Comparison of ENCODE assay signal across 8 mouse cellular contexts in the genomic region with DNA sequence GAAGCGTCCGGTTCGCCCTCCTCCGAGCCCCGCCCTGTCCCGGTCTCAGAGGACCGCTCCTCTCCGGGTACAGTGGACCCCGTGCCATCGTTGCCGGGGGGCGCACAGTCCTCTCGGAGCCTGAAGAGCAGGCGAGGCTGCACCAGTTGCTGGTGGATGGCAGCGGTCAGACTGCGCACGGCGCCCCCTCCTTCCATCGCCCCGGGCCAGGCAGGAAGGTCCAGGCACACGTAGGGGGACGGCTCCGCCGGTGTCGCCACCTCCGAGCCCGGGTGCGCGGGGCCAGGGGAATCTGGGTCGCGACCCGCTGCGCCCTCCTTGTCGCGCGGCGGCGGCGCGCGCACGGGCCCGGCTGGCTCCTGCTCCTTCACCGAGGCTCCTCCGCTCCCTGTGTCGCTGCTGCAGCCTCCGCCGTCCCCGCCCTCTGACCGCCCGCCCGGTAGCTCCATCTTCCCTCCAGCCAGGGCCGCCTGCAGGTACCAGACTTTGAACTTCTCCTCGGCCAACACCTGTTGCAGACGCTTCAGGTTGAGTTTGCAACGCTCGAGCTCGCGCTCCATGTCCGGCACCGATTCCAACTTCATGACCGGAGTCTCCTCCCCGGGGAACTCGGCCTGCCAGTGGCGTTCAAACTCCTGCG. TPM values are rescaled to one million over a fixed set of nuclear protein-coding genes. Genes with fewer than 3 reads are reported as not detected.
DNase-seq lines count a peak whose midpoint lies in the region; ATAC-seq and TF ChIP-seq lines count a peak whose summit lies in the region.

No protein-coding gene starts in this region.

- no peaks in the 10 kb centered on the region for H3K4me1 ChIP-seq in bone marrow, adult 2 months (ENCODE audit: control insufficient read depth, insufficient read depth, low read length)
- H3K4me1 ChIP-seq in heart, embryonic 12.5 days (replicated peaks), result peaks cover 16% of the 10 kb centered on the region
- H3K4me1 ChIP-seq in kidney, embryonic 15.5 days, result peaks cover 52% of the 10 kb centered on the region
- peaks cover 3% of the 10 kb centered on the region; the same call in 1 of the 2 replicates for H3K4me1 ChIP-seq in stomach, embryonic 16.5 days (ENCODE audit: control insufficient read depth, insufficient read depth, low read length)

- peaks cover 24% of the 10 kb centered on the region for H3K27me3 ChIP-seq in heart, embryonic 12.5 days (replicated peaks)
- H3K27me3 ChIP-seq in kidney, embryonic 15.5 days, result peaks cover 26% of the 10 kb centered on the region
- H3K27me3 ChIP-seq in stomach, embryonic 16.5 days (ENCODE audit: control insufficient read depth, insufficient read depth, low read length), result peaks cover 21% of the 10 kb centered on the region

- peak overlapping the region; percentile 57 for H3K4me3 ChIP-seq in bone marrow, adult 2 months (replicated peaks; ENCODE audit: control insufficient read depth, low read depth, low read length)
- H3K4me3 ChIP-seq in heart, embryonic 12.5 days, result peak overlapping the region; percentile 76
- peak overlapping the region; percentile 79 for H3K4me3 ChIP-seq in kidney, embryonic 15.5 days (replicated peaks)
- peak overlapping the region; percentile 51 for H3K4me3 ChIP-seq in stomach, embryonic 16.5 days (replicated peaks; ENCODE audit: low read length)

- peak overlapping the region; percentile 78 for H3K9ac ChIP-seq in heart, embryonic 12.5 days
- peak overlapping the region; percentile 77 for H3K9ac ChIP-seq in kidney, embryonic 15.5 days
- H3K9ac ChIP-seq in stomach, embryonic 16.5 days (ENCODE audit: low read length), result peak overlapping the region; percentile 71

- ATAC-seq in heart, embryonic 12.5 days (ENCODE audit: insufficient number of reproducible peaks, low FRiP score), result peak; percentile 40
- ATAC-seq in kidney, embryonic 15.5 days (replicated peaks; ENCODE audit: low FRiP score), result peak; percentile 31
- peak; percentile 32; the same call in 1 of the 2 replicates for ATAC-seq in stomach, embryonic 16.5 days (ENCODE audit: insufficient read depth, low FRiP score)

- peak; percentile 18 for DNase-seq in ovary, postnatal 10 days (ENCODE audit: low spot score)
- no peak for DNase-seq in ovary, adult 18-20 months (ENCODE audit: low spot score)
- DNase-seq in lung, postnatal 4 days, result peak; percentile 33 to 46
- no peak for DNase-seq in layer of hippocampus, adult 18-20 months (ENCODE audit: low spot score in 2 of 2)

- no peaks in the 10 kb centered on the region for H3K9me3 ChIP-seq in heart, embryonic 12.5 days (replicated peaks)
- H3K9me3 ChIP-seq in kidney, embryonic 15.5 days (replicated peaks), result no peaks in the 10 kb centered on the region
- H3K9me3 ChIP-seq in stomach, embryonic 16.5 days (replicated peaks; ENCODE audit: control insufficient read depth, low read length), result no peaks in the 10 kb centered on the region

- no peak for TF ChIP-seq POLR2A in bone marrow, adult 2 months (IDR thresholded peaks at IDR 0.05; ENCODE audit: borderline replicate concordance, control insufficient read depth, low read depth, low read length)

- under 1% methylated on average over 66 of the region's 66 CpGs for WGBS in bone marrow, adult 2 months
- under 1% methylated on average over 66 of the region's 66 CpGs for WGBS in heart, embryonic 12.5 days
- under 1% methylated on average over 66 of the region's 66 CpGs for WGBS in kidney, embryonic 15.5 days
- under 1% methylated on average over 58 of the region's 66 CpGs for WGBS in stomach, embryonic 16.5 days

- H3K36me3 ChIP-seq in heart, embryonic 12.5 days, result no peaks in the 10 kb centered on the region
- no peaks in the 10 kb centered on the region for H3K36me3 ChIP-seq in kidney, embryonic 15.5 days
- no peaks in the 10 kb centered on the region for H3K36me3 ChIP-seq in stomach, embryonic 16.5 days (ENCODE audit: control insufficient read depth, insufficient read depth, low read length)

- 0 out of 2 replicates have a peak overlapping the region, but pooled peaks have one; percentile 8 for H3K27ac ChIP-seq in bone marrow, adult 2 months (ENCODE audit: control insufficient read depth, insufficient read depth, low read depth, low read length, poor library complexity)
- no peak overlapping the region for H3K27ac ChIP-seq in heart, embryonic 12.5 days (ENCODE audit: poor library complexity, severe bottlenecking)
- H3K27ac ChIP-seq in kidney, embryonic 15.5 days, result peak overlapping the region; percentile 86
- no peak overlapping the region for H3K27ac ChIP-seq in stomach, embryonic 16.5 days (ENCODE audit: low read length)

- H3K4me2 ChIP-seq in heart, embryonic 12.5 days, result peak overlapping the region; percentile 96
- peak overlapping the region; percentile 96 for H3K4me2 ChIP-seq in kidney, embryonic 15.5 days
- H3K4me2 ChIP-seq in stomach, embryonic 16.5 days (ENCODE audit: low read depth, low read length), result peak overlapping the region; percentile 99

- no peak for TF ChIP-seq CTCF in bone marrow, adult 2 months (IDR thresholded peaks at IDR 0.05; ENCODE audit: control insufficient read depth, insufficient read depth, low read length)

RNA-seq across cellular contexts. Expression of a gene that starts 0.6 kb away (rescaled TPM):
- 19.4 and 43.0 TPM in 2 replicates for polyA plus RNA-seq in bone marrow, adult 2 months (2011; ENCODE audit: insufficient read depth, insufficient read length, low replicate concordance, missing spikeins)
- polyA plus RNA-seq in heart, embryonic 12.5 days (2016; fragmentation: Nextera tagmentation; extraction: Ambion mirVana), result 29.9 and 34.2 TPM in 2 replicates
- polyA plus RNA-seq in kidney, embryonic 15.5 days (2015; fragmentation: Nextera tagmentation; extraction: Ambion mirVana), result 44.2 and 48.3 TPM in 2 replicates
- 27.1 and 28.8 TPM in 2 replicates for polyA plus RNA-seq in stomach, embryonic 16.5 days (2015; fragmentation: Nextera tagmentation; extraction: Ambion mirVana)
- total RNA-seq in layer of hippocampus, adult 18-20 months (2021), result 100 to 1,000 TPM; 490 to 505 TPM

RNA-seq across cellular contexts. Expression of a gene that starts 49.6 kb away (rescaled TPM):
- polyA plus RNA-seq in bone marrow, adult 2 months (2011; ENCODE audit: insufficient read depth, insufficient read length, low replicate concordance, missing spikeins), result not detected in 2 replicates
- 0.19 TPM in 1 of 2 replicates, not detected in the other for polyA plus RNA-seq in heart, embryonic 12.5 days (2016; fragmentation: Nextera tagmentation; extraction: Ambion mirVana)
- 0.30 and 0.54 TPM in 2 replicates for polyA plus RNA-seq in kidney, embryonic 15.5 days (2015; fragmentation: Nextera tagmentation; extraction: Ambion mirVana)
- not detected in 2 replicates for polyA plus RNA-seq in stomach, embryonic 16.5 days (2015; fragmentation: Nextera tagmentation; extraction: Ambion mirVana)
- total RNA-seq in layer of hippocampus, adult 18-20 months (2021), result 1 to 10 TPM; 3.9 to 4.7 TPM

RNA-seq across cellular contexts. Expression of a gene that starts 56.9 kb away (rescaled TPM):
- polyA plus RNA-seq in bone marrow, adult 2 months (2011; ENCODE audit: insufficient read depth, insufficient read length, low replicate concordance, missing spikeins), result 0.68 and 3.6 TPM in 2 replicates
- polyA plus RNA-seq in heart, embryonic 12.5 days (2016; fragmentation: Nextera tagmentation; extraction: Ambion mirVana), result 0.05 TPM in 1 of 2 replicates, not detected in the other
- 1.2 and 2.1 TPM in 2 replicates for polyA plus RNA-seq in kidney, embryonic 15.5 days (2015; fragmentation: Nextera tagmentation; extraction: Ambion mirVana)
- polyA plus RNA-seq in stomach, embryonic 16.5 days (2015; fragmentation: Nextera tagmentation; extraction: Ambion mirVana), result 0.75 and 0.94 TPM in 2 replicates
- under 1 TPM; 0.30 to 0.52 TPM for total RNA-seq in layer of hippocampus, adult 18-20 months (2021)

Comparison
In these comparisons a context has a peak if more than half of its experiments do, and no peak if none do; other contexts are left out.
1. DNase-seq: peak in ovary, postnatal 10 days (single experiment) and lung, postnatal 4 days (2 of 2); none in ovary, adult 18-20 months (single experiment) and layer of hippocampus, adult 18-20 months (0 of 2).
2. H3K27ac ChIP-seq: peak in bone marrow, adult 2 months (single experiment) and kidney, embryonic 15.5 days (single experiment); none in heart, embryonic 12.5 days (single experiment) and stomach, embryonic 16.5 days (single experiment).
3. Peak in every context shown above with its lines, with median percentiles within 50 percentile points of each other: H3K4me3 ChIP-seq, ATAC-seq, H3K4me2 ChIP-seq and H3K9ac ChIP-seq.